Mouse (Mus musculus) thymus, postnatal 36 days (tissue): ENCODE measurements at regions not wholly inside any gene's neighbourhood (a gene's known extent, or its start where the extent isn't known, plus 50 kb on each side); places are given as distances from the start of the nearest gene placed in this dataset.

ENCODE experiments used
- DNase-seq, 2 experiments: peaks; one replicate each; pipeline ENCODE4 v3.0.0; 2022; ENCODE audit warnings: mixed read lengths in 2 of 2

- DNase-seq = no peak
Observed at GRCm38 (mm10) chr4:45713046-45713706, 85.6 kb upstream of the Aldh1b1 start.

- DNase-seq = no peak
Observed at GRCm38 (mm10) chr4:45703997-45704396, 94.8 kb upstream of the Aldh1b1 start.

- no peak for DNase-seq
Observed at GRCm38 (mm10) chr4:45699601-45700000, 99.2 kb upstream of the Aldh1b1 start.

GRCm38 (mm10) chr4:45695239-45695638 lies 103.6 kb upstream of the Aldh1b1 start:
- no peak for DNase-seq

GRCm38 (mm10) chr4:45689991-45690916 lies 108.6 kb upstream of the Aldh1b1 start:
- no peak for DNase-seq

GRCm38 (mm10) chr4:45689572-45689971 lies 109.2 kb upstream of the Aldh1b1 start:
- no peak for DNase-seq

GRCm38 (mm10) chr4:45688233-45688632 lies 110.6 kb upstream of the Aldh1b1 start:
- no peak for DNase-seq

GRCm38 (mm10) chr4:45685031-45685430 lies 113.8 kb upstream of the Aldh1b1 start:
- no peak for DNase-seq

GRCm38 (mm10) chr4:45683205-45683604 lies 115.6 kb upstream of the Aldh1b1 start:
- DNase-seq = no peak

GRCm38 (mm10) chr4:45682746-45683145 lies 116.1 kb upstream of the Aldh1b1 start:
- no peak for DNase-seq

- DNase-seq = no peak
Observed at GRCm38 (mm10) chr4:45676137-45676536, 122.7 kb upstream of the Aldh1b1 start.

- DNase-seq = no peak
Observed at GRCm38 (mm10) chr4:45674291-45674690, 124.5 kb upstream of the Aldh1b1 start.

- no peak for DNase-seq
Observed at GRCm38 (mm10) chr4:45673081-45673819, 125.6 kb upstream of the Aldh1b1 start.

GRCm38 (mm10) chr4:45672262-45673076 lies 126.4 kb upstream of the Aldh1b1 start:
- DNase-seq = peak; percentile 17 to 46

GRCm38 (mm10) chr4:45664372-45664771 lies 132.1 kb upstream of the Shb start:
- DNase-seq = no peak

GRCm38 (mm10) chr4:45657350-45657978 lies 125.2 kb upstream of the Shb start:
- no peak for DNase-seq

GRCm38 (mm10) chr4:45655780-45656179 lies 123.5 kb upstream of the Shb start:
- DNase-seq = no peak

GRCm38 (mm10) chr4:45654804-45655155 lies 122.5 kb upstream of the Shb start:
- no peak for DNase-seq

- peak; percentile 7 to 32 for DNase-seq
Observed at GRCm38 (mm10) chr4:45654019-45654803, 121.9 kb upstream of the Shb start.

- DNase-seq = no peak
Observed at GRCm38 (mm10) chr4:45648884-45649577, 116.8 kb upstream of the Shb start.

- no peak for DNase-seq
Observed at GRCm38 (mm10) chr4:45647514-45647913, 115.2 kb upstream of the Shb start.
